Mouse (Mus musculus) forebrain, embryonic 14.5 days (tissue): ENCODE measurements around the gene Desi2. TPM values are rescaled to one million over a fixed set of nuclear protein-coding genes. Genes with fewer than 3 reads are reported as not detected.
"Not testable (repeated sequence)": the region's sequence is repeated elsewhere in the genome, so short reads cannot be mapped to it uniquely, and the experiment has no call there.

Experiments
- ATAC-seq: fragments of 200-750 bp; cut with Nextera tagmentation; 2 replicates; pipeline ENCODE4 v1.8.0; 2017; ENCODE audit warnings: mild to moderate bottlenecking, moderate library complexity
- DNase-seq: peaks from one replicate; pipeline ENCODE4 v3.0.0-alpha.2; 2015; ENCODE audit warnings: low spot score
- H3K27ac ChIP-seq: fragments of 300-500 bp; sonication (generic); 2 replicates; pipeline ENCODE4 v1.5.1; 2014; ENCODE audit warnings: low read depth, mild to moderate bottlenecking, control low read depth, low read length, moderate library complexity
- H3K27me3 ChIP-seq: fragments of 300-500 bp; sonication (generic); replicated peaks from 2 replicates; pipeline ENCODE4 v1.6.1; 2014; ENCODE audit warnings: low read length, control low read depth, mixed read lengths; ENCODE audit not compliant: control insufficient read depth, insufficient read depth
- H3K36me3 ChIP-seq: fragments of 300-500 bp; sonication (generic); 2 replicates; pipeline ENCODE4 v1.6.1; 2014; ENCODE audit warnings: low read length, control low read depth; ENCODE audit not compliant: control insufficient read depth, insufficient read depth
- H3K4me1 ChIP-seq: fragments of 300-500 bp; sonication (generic); 2 replicates; pipeline ENCODE4 v1.6.1; 2014; ENCODE audit warnings: antibody characterized with exemption, low read length, control low read depth; ENCODE audit not compliant: control insufficient read depth, insufficient read depth
- H3K4me2 ChIP-seq: fragments of 300-500 bp; sonication (generic); 2 replicates; pipeline ENCODE4 v1.6.1; 2014; ENCODE audit warnings: mild to moderate bottlenecking, control low read depth, low read length
- H3K4me3 ChIP-seq: fragments of 300-500 bp; sonication (generic); 2 replicates; pipeline ENCODE4 v1.5.1; 2014; ENCODE audit warnings: low read depth, low read length, control low read depth
- H3K9ac ChIP-seq: fragments of 300-500 bp; sonication (generic); 2 replicates; pipeline ENCODE4 v1.6.1; 2014; ENCODE audit warnings: mild to moderate bottlenecking, low read length, control low read depth, moderate library complexity
- H3K9me3 ChIP-seq: fragments of 300-500 bp; sonication (generic); replicated peaks from 2 replicates; pipeline ENCODE4 v1.6.1; 2016; ENCODE audit warnings: low read length, control low read depth, mixed read lengths; ENCODE audit not compliant: control insufficient read depth
- WGBS: fragments of 180-500 bp; shearing (Covaris S2); extraction: QIAGEN DNeasy Blood & Tissue Kit; methylation state at CpG from one replicate; pipeline ENCODE4 v1.1.7; 2014; 5-methylcytosine and 5-hydroxymethylcytosine counted together
- polyA plus RNA-seq: library from polyadenylated mRNA; unstranded; fragments of >200 nt; fragmentation: Nextera tagmentation; extraction: Ambion mirVana; gene quantifications from 2 replicates; pipeline ENCODE4 v1.2.1, GENCODE M21; 2014

Desi2 gene
- polyA plus RNA-seq, 1 experiment from 2014 or later = 10.2 TPM

- H3K27me3 ChIP-seq = no peaks in the 10 kb centered on the region
- peak overlapping the region; percentile 85 for H3K27ac ChIP-seq
- peak overlapping the region; percentile 88 for H3K9ac ChIP-seq
- no peaks in the 10 kb centered on the region for H3K9me3 ChIP-seq
- H3K4me2 ChIP-seq = peak overlapping the region; percentile 66
- peaks cover 3% of the 10 kb centered on the region; the same call in 1 of the 2 replicates for H3K4me1 ChIP-seq
- peak; percentile 87 for DNase-seq
- WGBS = under 1% methylated on average over 87 of the region's 87 CpGs
- ATAC-seq = peak; percentile 98
- no peaks in the 10 kb centered on the region for H3K36me3 ChIP-seq
- H3K4me3 ChIP-seq = peak overlapping the region; percentile 58
Observed at GRCm38 (mm10) chr1:178276054-178276911, 89.1 kb downstream of the Desi2 start.

- 90% methylated on average over 3 of the region's 3 CpGs for WGBS
- ATAC-seq, H3K9me3 ChIP-seq, DNase-seq, H3K4me2 ChIP-seq, H3K4me1 ChIP-seq, H3K4me3 ChIP-seq, H3K27me3 ChIP-seq, H3K27ac ChIP-seq, H3K36me3 ChIP-seq, H3K9ac ChIP-seq: not testable (repeated sequence)
Observed at GRCm38 (mm10) chr1:178283314-178283713, 96.1 kb downstream of the Desi2 start.

DNA sequence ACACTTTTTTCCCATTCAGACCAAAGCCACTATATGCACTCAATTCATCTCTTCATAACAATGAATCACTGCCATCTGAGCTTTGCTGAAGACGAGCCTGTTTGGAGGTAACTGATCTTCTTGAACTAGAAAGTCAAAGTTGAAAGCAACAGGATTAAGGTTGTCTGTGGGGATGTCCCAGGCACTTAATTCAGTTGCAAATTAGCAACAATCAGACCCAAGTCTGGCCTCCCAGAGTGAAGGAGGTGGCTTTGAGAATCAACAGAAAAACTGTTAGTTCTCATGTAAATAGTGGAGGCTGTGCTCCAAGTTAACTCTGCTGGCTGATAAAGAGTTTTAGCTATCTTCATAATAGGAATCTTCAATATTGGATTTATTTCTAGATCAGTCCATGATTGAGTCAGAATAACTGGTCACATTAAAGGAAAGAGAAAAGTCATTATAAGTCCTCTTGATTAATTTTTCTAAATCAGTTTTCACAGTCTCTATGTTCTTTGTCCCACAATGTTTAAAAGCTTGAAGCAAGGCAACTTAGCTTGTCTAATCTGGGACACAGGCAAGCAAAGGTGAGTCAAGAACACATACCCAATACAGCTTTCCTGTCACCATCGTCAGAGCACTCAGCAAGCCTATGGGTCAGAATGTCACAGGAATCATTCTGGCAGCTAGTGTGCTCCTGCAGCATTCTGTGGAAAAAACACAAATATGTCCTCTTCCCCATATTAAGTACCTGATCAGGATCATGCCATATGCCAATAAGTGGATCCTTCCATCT is 96.9 kb downstream of the Desi2 start:
- DNase-seq (no peak), ATAC-seq (no peak)

GRCm38 (mm10) chr1:178287601-178288176 is 100.5 kb downstream of the Desi2 start:
- no peak for DNase-seq
- Histone ChIP-seq H3K4me1 (no peaks in the 10 kb centered on the region), H3K27ac (no peak overlapping the region), H3K9me3 (no peaks in the 10 kb centered on the region), H3K9ac (no peak overlapping the region), H3K36me3 (no peaks in the 10 kb centered on the region), H3K4me2 (no peak overlapping the region), H3K27me3 (no peaks in the 10 kb centered on the region), H3K4me3 (no peak overlapping the region)
- 42% methylated on average over 8 of the region's 8 CpGs for WGBS
- ATAC-seq = no peak

More for the DNA sequence above, 96.9 kb downstream of the Desi2 start:
- Histone ChIP-seq H3K4me1 (no peaks in the 10 kb centered on the region), H3K9ac (no peak overlapping the region), H3K9me3 (no peaks in the 10 kb centered on the region), H3K36me3 (no peaks in the 10 kb centered on the region), H3K4me3 (no peak overlapping the region), H3K4me2 (no peak overlapping the region), H3K27me3 (no peaks in the 10 kb centered on the region), H3K27ac (no peak overlapping the region)
- WGBS = 64% methylated on average over 2 of the region's 2 CpGs

GRCm38 (mm10) chr1:178291716-178292115 is 104.5 kb downstream of the Desi2 start:
- Histone ChIP-seq H3K4me2 (no peak overlapping the region), H3K4me1 (no peaks in the 10 kb centered on the region), H3K9ac (no peak overlapping the region), H3K9me3 (no peaks in the 10 kb centered on the region), H3K4me3 (no peak overlapping the region), H3K27me3 (no peaks in the 10 kb centered on the region), H3K36me3 (no peaks in the 10 kb centered on the region), H3K27ac (no peak overlapping the region)
- 90% methylated on average over 3 of the region's 3 CpGs for WGBS
- ATAC-seq (no peak), DNase-seq (no peak)

DNA sequence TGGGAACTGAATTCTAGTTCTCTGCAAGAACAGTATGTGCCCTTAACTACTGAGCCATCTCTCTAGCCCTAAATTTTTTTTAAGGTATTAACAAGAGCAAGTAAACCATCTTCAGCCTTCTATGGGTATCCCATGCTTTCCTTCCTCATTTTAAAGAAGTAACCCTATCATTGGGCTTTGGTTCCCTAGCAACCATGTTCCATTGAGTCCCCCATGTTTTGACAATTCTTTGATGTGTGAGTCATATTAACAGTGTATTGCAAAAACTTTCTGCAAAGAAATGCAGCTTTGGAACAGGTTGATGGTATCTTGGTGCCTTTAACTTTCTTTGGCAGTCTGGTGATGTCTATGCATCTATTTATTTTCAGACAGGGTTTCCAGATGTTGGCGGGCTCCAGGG is 106.8 kb downstream of the Desi2 start:
- no peaks in the 10 kb centered on the region for H3K36me3 ChIP-seq
- H3K4me1 ChIP-seq = no peaks in the 10 kb centered on the region
- 97% methylated on average over 1 of the region's 1 CpGs for WGBS
- no peaks in the 10 kb centered on the region for H3K27me3 ChIP-seq
- H3K4me3 ChIP-seq = no peak overlapping the region
- H3K27ac ChIP-seq = no peak overlapping the region
- no peaks in the 10 kb centered on the region for H3K9me3 ChIP-seq
- ATAC-seq (no peak), DNase-seq (no peak)
- H3K4me2 ChIP-seq = no peak overlapping the region
- no peak overlapping the region for H3K9ac ChIP-seq

- H3K4me1 ChIP-seq, H3K27me3 ChIP-seq, H3K9me3 ChIP-seq, H3K36me3 ChIP-seq, H3K4me2 ChIP-seq, H3K4me3 ChIP-seq, H3K27ac ChIP-seq, DNase-seq, H3K9ac ChIP-seq, ATAC-seq: not testable (repeated sequence)
- 86% methylated on average over 2 of the region's 2 CpGs for WGBS
Observed at GRCm38 (mm10) chr1:178301261-178301660, 114.0 kb downstream of the Desi2 start.

DNA sequence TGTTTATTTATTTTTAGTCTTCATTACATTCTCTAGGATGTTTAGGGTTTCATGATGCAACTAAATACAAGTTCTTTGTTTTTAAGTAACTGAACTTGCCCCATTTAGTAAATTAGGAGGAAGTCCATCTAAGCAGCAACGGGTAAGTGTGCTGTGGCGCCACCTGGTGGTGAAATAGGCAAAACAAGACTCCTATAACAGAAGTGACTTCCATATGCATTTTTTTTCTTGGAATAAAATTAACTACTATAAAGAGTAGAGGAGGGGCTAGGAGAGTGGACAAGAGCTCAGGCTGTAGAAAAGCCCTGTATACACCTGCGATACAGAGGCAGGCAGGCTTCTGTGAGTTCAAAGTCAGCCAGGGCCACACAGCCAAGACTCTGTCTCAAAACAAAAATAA is 116.2 kb downstream of the Desi2 start:
- ATAC-seq (peak; percentile 62), DNase-seq (peak; percentile 74)
- H3K9ac ChIP-seq = no peak overlapping the region
- H3K4me2 ChIP-seq = no peak overlapping the region
- H3K36me3 ChIP-seq = no peaks in the 10 kb centered on the region
- H3K27me3 ChIP-seq = no peaks in the 10 kb centered on the region
- no peak overlapping the region for H3K27ac ChIP-seq
- H3K4me3 ChIP-seq = no peak overlapping the region
- no peaks in the 10 kb centered on the region for H3K9me3 ChIP-seq
- WGBS = 25% methylated on average over 3 of the region's 3 CpGs
- H3K4me1 ChIP-seq = no peaks in the 10 kb centered on the region
